Mouse (Mus musculus) testis, adult 2 months (tissue): ENCODE measurements around the gene Zc3h8. TPM values are rescaled to one million over a fixed set of nuclear protein-coding genes. Genes with fewer than 3 reads are reported as not detected.
A peak's percentile ranks its signal among the peaks of the same experiment; 100 is the strongest.

Experiments used
- H3K27ac ChIP-seq: fragments of 200-500 bp; 2 replicates; pipeline ENCODE4 v1.5.1; 2012; ENCODE audit warnings: low read depth, low read length; ENCODE audit not compliant: control insufficient read depth, insufficient read depth
- H3K27me3 ChIP-seq: fragments of 200-500 bp; 2 replicates; pipeline ENCODE4 v1.6.1; 2012; ENCODE audit warnings: mild to moderate bottlenecking, low read length, moderate library complexity; ENCODE audit not compliant: control insufficient read depth, insufficient read depth
- H3K36me3 ChIP-seq: fragments of 200-500 bp; 2 replicates; pipeline ENCODE4 v1.6.1; 2012; ENCODE audit warnings: mild to moderate bottlenecking, low read length; ENCODE audit not compliant: control insufficient read depth, insufficient read depth
- H3K4me1 ChIP-seq: fragments of 200-500 bp; 2 replicates; pipeline ENCODE4 v1.6.1; 2012; ENCODE audit warnings: low read length; ENCODE audit not compliant: control insufficient read depth, insufficient read depth
- H3K4me3 ChIP-seq: fragments of 200-500 bp; 2 replicates; pipeline ENCODE4 v1.5.1; 2012; ENCODE audit warnings: low read depth, mild to moderate bottlenecking, low read length, moderate library complexity, mixed read lengths; ENCODE audit not compliant: control insufficient read depth
- CTCF ChIP-seq: fragments of 200-500 bp; IDR thresholded peaks from 2 replicates; pipeline ENCODE4 v1.5.1; 2012; ENCODE audit warnings: low read depth, mild to moderate bottlenecking, inconsistent platforms, low read length, moderate library complexity; ENCODE audit not compliant: control insufficient read depth, insufficient read depth, insufficient replicate concordance
- POLR2A ChIP-seq: fragments of 200-500 bp; IDR thresholded peaks from 2 replicates; pipeline ENCODE4 v1.6.1; 2012; ENCODE audit warnings: low read depth, mild to moderate bottlenecking, inconsistent platforms, low read length, moderate library complexity; ENCODE audit not compliant: control insufficient read depth
- polyA plus RNA-seq: library from polyadenylated mRNA; depleted of rRNA; stranded (reverse); fragments of >200 nt; gene quantifications from 2 replicates; pipeline ENCODE4 v1.2.3, GENCODE M21; 2012

The Zc3h8 gene
- polyA plus RNA-seq, 1 experiment = 5.1 TPM

- Histone ChIP-seq H3K27ac (peak within 1 kb of the TSS; percentile 98), H3K4me1 (peaks cover 2% of the 10 kb centered on the region), H3K4me3 (peak within 1 kb of the TSS; percentile 96), H3K36me3 (no peaks in the 10 kb centered on the region; the same call in 1 of the 2 replicates), H3K27me3 (no peaks in the 10 kb centered on the region)
- peak; percentile 98 for TF ChIP-seq POLR2A
- peak; percentile 13; the same call in 1 of the 2 replicates for TF ChIP-seq CTCF
These were observed 23.0 kb upstream of the Zc3h8 start, which contains the start of gene Zc3h6 for GRCm38 (mm10) chr2:128966641-128967580. Zc3h6 (plus strand) TSS chr2:128967402.

GRCm38 (mm10) chr2:128966236-128966635, 22.4 kb upstream of the Zc3h8 start:
- Histone ChIP-seq H3K4me1 (peaks cover 2% of the 10 kb centered on the region), H3K4me3 (no peak overlapping the region), H3K27me3 (no peaks in the 10 kb centered on the region), H3K36me3 (no peaks in the 10 kb centered on the region; the same call in 1 of the 2 replicates), H3K27ac (no peak overlapping the region)
- TF ChIP-seq CTCF (no peak), POLR2A (no peak)

- Histone ChIP-seq H3K27ac (no peak overlapping the region), H3K4me3 (peak overlapping the region; percentile 69), H3K4me1 (peaks cover 2% of the 10 kb centered on the region), H3K27me3 (no peaks in the 10 kb centered on the region), H3K36me3 (no peaks in the 10 kb centered on the region; the same call in 1 of the 2 replicates)
- TF ChIP-seq POLR2A (no peak), CTCF (no peak)
These were observed 21.7 kb upstream of the Zc3h8 start for GRCm38 (mm10) chr2:128965505-128966105.

- TF ChIP-seq CTCF = no peak
- no peak for TF ChIP-seq POLR2A
- no peaks in the 10 kb centered on the region for H3K4me1 ChIP-seq
These were observed 10.3 kb upstream of the Zc3h8 start for GRCm38 (mm10) chr2:128954186-128954585.

GRCm38 (mm10) chr2:128947962-128948588, 4.2 kb upstream of the Zc3h8 start:
- no peak for TF ChIP-seq POLR2A
- TF ChIP-seq CTCF = no peak; the same call in 1 of the 2 replicates
- H3K27me3 ChIP-seq = no peaks in the 10 kb centered on the region
- no peak overlapping the region for H3K27ac ChIP-seq
- no peak overlapping the region for H3K4me3 ChIP-seq
- H3K4me1 ChIP-seq = no peaks in the 10 kb centered on the region; the same call in 1 of the 2 replicates
- no peaks in the 10 kb centered on the region for H3K36me3 ChIP-seq

More at GRCm38 (mm10) chr2:128954186-128954585, 10.3 kb upstream of the Zc3h8 start:
- no peaks in the 10 kb centered on the region for H3K27me3 ChIP-seq
- H3K4me3 ChIP-seq = no peak overlapping the region
- no peak overlapping the region for H3K27ac ChIP-seq
- H3K36me3 ChIP-seq = no peaks in the 10 kb centered on the region

- no peak overlapping the region for H3K4me3 ChIP-seq
- no peaks in the 10 kb centered on the region for H3K27me3 ChIP-seq
- H3K36me3 ChIP-seq = no peaks in the 10 kb centered on the region; the same call in 1 of the 2 replicates
These were observed 7.6 kb downstream of the Zc3h8 start for GRCm38 (mm10) chr2:128936256-128936655.

More at GRCm38 (mm10) chr2:128936256-128936655, 7.6 kb downstream of the Zc3h8 start:
- TF ChIP-seq POLR2A = no peak
- TF ChIP-seq CTCF = no peak
- Histone ChIP-seq H3K4me1 (no peaks in the 10 kb centered on the region), H3K27ac (no peak overlapping the region)
